Mouse (Mus musculus) urinary bladder, postnatal 14 days (tissue): ENCODE results near the gene Cd300ld5.
"Not testable (repeated sequence)": the region's sequence is repeated elsewhere in the genome, so short reads cannot be mapped to it uniquely, and the experiment has no call there.

ENCODE experiments used
- DNase-seq: peaks from one replicate; pipeline ENCODE4 v3.0.0; 2021; ENCODE audit warnings: low spot score

Gene Cd300ld5

GRCm38 (mm10) chr11:115048259-115048658, 10.7 kb upstream of the Cd300ld5 start, which contains the start of gene Cd300ld3:
Cd300ld3 (minus strand) TSS chr11:115048409.
- no peak for DNase-seq

- DNase-seq: not testable (repeated sequence)
Observed at GRCm38 (mm10) chr11:115026912-115027311, 10.7 kb downstream of the Cd300ld5 start, which contains the start of gene Cd300ld4. Cd300ld4 (minus strand) TSS chr11:115027012.

GRCm38 (mm10) chr11:115016093-115016492, 21.5 kb downstream of the Cd300ld5 start, which contains the start of gene Cd300ld2:
Cd300ld2 (minus strand) TSS chr11:115016193.
- not testable (repeated sequence) for DNase-seq

DNA sequence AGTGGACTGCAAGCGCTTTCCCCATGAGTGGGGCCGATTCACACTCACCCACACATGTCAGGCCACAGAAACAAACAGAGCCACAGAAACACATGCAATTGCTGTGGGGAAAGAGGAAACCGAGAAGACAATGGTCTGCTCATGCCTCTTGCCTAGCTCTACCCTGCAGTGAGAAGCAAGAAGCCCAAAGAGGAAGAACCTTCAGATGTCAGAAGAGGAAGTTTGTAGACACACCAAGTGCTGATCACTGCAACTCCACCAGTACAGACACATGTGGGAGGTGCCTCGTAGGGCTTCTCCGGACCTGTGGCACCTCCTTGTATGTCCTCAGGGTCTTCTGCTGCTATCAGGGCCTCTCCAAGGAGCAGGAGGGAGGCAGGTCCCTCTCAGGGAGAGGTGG, 33.5 kb downstream of the Cd300ld5 start:
- no peak for DNase-seq

DNA sequence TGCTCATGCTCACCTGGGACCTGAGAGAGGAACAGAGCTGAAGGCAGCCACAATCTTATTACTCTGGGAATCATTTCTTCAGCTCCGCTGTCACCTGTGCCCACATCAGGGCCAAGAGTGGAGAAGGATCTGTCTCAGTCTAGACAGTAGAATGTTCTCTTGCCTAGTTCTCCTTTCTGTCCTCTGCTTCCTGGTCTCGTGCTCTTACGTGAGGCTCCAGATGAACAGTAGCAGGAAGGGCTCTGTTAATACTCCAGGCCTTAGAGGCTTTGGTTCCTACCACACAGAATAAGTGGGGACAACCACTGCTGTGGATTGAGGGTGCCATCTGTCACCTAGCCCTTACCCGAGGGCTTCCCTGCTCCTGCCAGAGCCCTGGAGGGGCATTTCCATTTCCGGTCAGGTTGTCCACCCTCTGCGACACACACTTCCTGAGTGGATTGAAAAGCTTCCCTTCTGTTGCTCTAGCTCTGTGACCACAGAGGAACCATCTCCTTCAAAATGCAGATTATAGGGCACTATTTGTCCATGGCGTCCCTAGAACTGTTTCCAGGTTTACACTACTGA, 36.0 kb downstream of the Cd300ld5 start, which contains the start of gene Cd300c2:
Gene Cd300c2, minus strand, starts transcription at position 407 of the 567 bp plus-strand sequence.
- no peak for DNase-seq

DNA sequence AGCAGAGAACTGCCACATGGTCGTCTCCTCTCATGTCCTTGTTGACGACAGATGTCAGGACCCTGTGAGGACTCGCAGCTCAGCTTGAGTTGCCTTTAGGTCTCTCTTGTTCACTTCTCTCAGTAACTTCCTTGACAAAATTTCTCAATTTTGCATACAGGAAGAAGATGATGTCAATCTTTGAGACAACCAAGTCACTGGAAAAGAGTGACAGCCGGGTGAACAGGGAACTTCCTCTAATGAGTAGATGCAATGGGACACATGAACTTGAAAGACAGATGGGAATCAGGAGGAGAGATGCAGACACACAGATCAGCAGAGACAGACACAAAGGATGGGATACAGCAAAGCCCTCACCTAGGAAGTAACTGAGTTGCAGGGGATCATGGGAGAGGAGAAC, 47.8 kb downstream of the Cd300ld5 start, which contains the start of gene Cd300ld:
Gene Cd300ld, minus strand, starts transcription at position 130 of the 400 bp plus-strand sequence.
- no peak for DNase-seq

GRCm38 (mm10) chr11:114981866-114982265, 55.7 kb downstream of the Cd300ld5 start:
- no peak for DNase-seq
